Mouse (Mus musculus): ENCODE results near the gene Rps6ka2. TPM values are rescaled to one million over a fixed set of nuclear protein-coding genes. Genes with fewer than 3 reads are reported as not detected.
A peak's percentile ranks its signal among the peaks of the same experiment; 100 is the strongest.
"Not testable (repeated sequence)": the region's sequence is repeated elsewhere in the genome, so short reads cannot be mapped to it uniquely, and the experiment has no call there.

Gene Rps6ka2
- polyA plus RNA-seq, 1 experiment from 2014 or later = 6.5 TPM

GRCm38 (mm10) chr17:7149328-7150195 lies 20.4 kb upstream of the Rps6ka2 start:
- WGBS (ENCODE audit: missing documents) = 92% methylated on average over 11 of the region's 11 CpGs
- no peaks in the 10 kb centered on the region for H3K79me2 ChIP-seq (ENCODE audit: inconsistent target)
- no peak overlapping the region for H3K4me3 ChIP-seq (ENCODE audit: inconsistent target)
- H3K36me3 ChIP-seq (ENCODE audit: inconsistent target) = no peaks in the 10 kb centered on the region
- H3K27ac ChIP-seq = no peak overlapping the region

GRCm38 (mm10) chr17:7151446-7152100 lies 18.3 kb upstream of the Rps6ka2 start:
- no peaks in the 10 kb centered on the region for H3K36me3 ChIP-seq (ENCODE audit: inconsistent target)
- H3K27ac ChIP-seq = no peak overlapping the region
- 90% methylated on average over 6 of the region's 6 CpGs for WGBS (ENCODE audit: missing documents)
- no peak overlapping the region for H3K4me3 ChIP-seq (ENCODE audit: inconsistent target)
- H3K79me2 ChIP-seq (ENCODE audit: inconsistent target) = no peaks in the 10 kb centered on the region

DNA sequence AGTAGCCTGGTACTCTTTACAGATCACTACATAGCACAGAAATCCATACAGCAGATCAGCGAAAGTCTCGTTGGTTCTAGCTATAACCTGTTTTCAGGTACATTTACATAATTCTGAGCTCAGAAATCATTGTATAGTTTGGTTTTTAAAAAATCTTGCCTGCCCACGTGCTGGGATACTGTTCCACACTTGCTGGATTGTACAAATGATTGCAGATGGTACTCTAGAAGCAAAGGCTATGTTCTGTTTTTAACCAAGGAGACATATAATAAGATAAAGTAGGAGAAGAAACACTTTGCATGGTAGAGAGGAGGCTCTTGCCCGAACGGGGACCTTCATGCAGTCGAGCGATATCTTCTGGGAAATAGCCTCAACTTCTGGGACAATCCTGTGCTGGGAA lies 17.3 kb upstream of the Rps6ka2 start:
- H3K79me2 ChIP-seq (ENCODE audit: inconsistent target) = no peaks in the 10 kb centered on the region
- H3K36me3 ChIP-seq (ENCODE audit: inconsistent target) = no peaks in the 10 kb centered on the region
- no peak overlapping the region for H3K4me3 ChIP-seq (ENCODE audit: inconsistent target)
- H3K27ac ChIP-seq = no peak overlapping the region
- WGBS (ENCODE audit: missing documents) = 88% methylated on average over 7 of the region's 7 CpGs

- 2% methylated on average over 3 of the region's 3 CpGs for WGBS (ENCODE audit: missing documents)
- Histone ChIP-seq H3K79me2 (ENCODE audit: inconsistent target) (no peaks in the 10 kb centered on the region), H3K4me3 (ENCODE audit: inconsistent target) (no peak overlapping the region), H3K27ac (peak overlapping the region; percentile 44), H3K36me3 (ENCODE audit: inconsistent target) (no peaks in the 10 kb centered on the region)
Observed at GRCm38 (mm10) chr17:7163955-7164354, 6.0 kb upstream of the Rps6ka2 start.

GRCm38 (mm10) chr17:7165524-7165923 lies 4.4 kb upstream of the Rps6ka2 start:
- Histone ChIP-seq H3K27ac (no peak overlapping the region), H3K4me3 (ENCODE audit: inconsistent target) (no peak overlapping the region), H3K79me2 (ENCODE audit: inconsistent target) (peaks cover under 1% of the 10 kb centered on the region; the same call in 1 of the 2 replicates), H3K36me3 (ENCODE audit: inconsistent target) (no peaks in the 10 kb centered on the region)
- 94% methylated on average over 7 of the region's 7 CpGs for WGBS (ENCODE audit: missing documents)

- no peaks in the 10 kb centered on the region for H3K36me3 ChIP-seq (ENCODE audit: inconsistent target)
- peak overlapping the region; percentile 18 for H3K4me3 ChIP-seq (ENCODE audit: inconsistent target)
- 18% methylated on average over 15 of the region's 15 CpGs for WGBS (ENCODE audit: missing documents)
- H3K27ac ChIP-seq = peak overlapping the region; percentile 90
- peaks cover 26% of the 10 kb centered on the region for H3K79me2 ChIP-seq (ENCODE audit: inconsistent target)
Observed at GRCm38 (mm10) chr17:7168961-7169626, 821 bp upstream of the Rps6ka2 start.

DNA sequence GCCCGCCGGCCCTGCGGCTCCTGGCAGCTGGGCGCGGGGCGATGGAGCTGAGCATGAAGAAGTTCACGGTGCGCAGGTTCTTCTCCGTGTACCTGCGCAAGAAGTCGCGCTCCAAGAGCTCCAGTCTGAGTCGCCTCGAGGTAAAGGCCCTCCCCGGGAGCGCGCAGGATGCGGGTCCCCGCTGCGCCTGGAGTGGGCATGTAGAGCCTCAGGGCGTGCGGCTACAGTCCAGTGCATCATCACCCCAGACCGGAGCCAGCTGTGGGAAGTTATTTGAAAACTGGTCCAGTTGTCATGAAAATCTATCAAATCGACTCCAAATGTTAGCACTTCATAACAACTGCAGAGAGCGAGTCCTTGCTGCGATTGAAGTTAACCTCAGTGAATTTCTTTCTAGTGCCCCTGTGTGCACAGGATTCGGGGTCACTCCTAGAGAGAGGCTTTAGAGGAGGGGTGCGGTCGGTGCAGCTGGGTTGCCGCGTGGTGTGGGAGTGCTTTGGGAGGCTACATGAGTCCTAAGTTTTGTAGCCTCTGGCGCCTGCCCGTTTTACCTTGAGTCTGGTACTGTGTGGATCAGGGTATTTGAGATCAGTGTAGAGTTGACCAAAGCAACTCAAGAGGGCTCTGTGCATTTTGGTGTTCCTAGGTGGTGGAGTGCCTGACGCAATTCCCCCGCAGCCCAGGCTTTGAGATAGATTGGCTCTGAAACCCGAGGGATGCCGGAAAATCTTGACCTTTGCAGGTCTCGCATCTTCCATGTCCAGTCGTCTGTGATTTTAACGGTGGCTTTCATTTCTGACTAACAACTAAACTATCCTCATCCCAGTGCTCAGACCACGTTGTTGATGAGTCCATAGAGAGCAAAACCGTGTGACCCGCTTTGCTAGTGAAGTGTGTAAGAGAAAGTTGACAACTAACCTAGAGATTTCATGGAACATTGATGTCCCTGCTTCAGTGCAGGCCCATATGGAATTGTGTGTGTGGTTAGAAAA lies 685 bp downstream of the Rps6ka2 start:
- no peaks in the 10 kb centered on the region for H3K36me3 ChIP-seq (ENCODE audit: inconsistent target)
- 22% methylated on average over 37 of the region's 43 CpGs for WGBS (ENCODE audit: missing documents)
- H3K79me2 ChIP-seq (ENCODE audit: inconsistent target) = peaks cover 32% of the 10 kb centered on the region
- no peak overlapping the region for H3K27ac ChIP-seq
- H3K4me3 ChIP-seq (ENCODE audit: inconsistent target) = peak overlapping the region; percentile 45

DNA sequence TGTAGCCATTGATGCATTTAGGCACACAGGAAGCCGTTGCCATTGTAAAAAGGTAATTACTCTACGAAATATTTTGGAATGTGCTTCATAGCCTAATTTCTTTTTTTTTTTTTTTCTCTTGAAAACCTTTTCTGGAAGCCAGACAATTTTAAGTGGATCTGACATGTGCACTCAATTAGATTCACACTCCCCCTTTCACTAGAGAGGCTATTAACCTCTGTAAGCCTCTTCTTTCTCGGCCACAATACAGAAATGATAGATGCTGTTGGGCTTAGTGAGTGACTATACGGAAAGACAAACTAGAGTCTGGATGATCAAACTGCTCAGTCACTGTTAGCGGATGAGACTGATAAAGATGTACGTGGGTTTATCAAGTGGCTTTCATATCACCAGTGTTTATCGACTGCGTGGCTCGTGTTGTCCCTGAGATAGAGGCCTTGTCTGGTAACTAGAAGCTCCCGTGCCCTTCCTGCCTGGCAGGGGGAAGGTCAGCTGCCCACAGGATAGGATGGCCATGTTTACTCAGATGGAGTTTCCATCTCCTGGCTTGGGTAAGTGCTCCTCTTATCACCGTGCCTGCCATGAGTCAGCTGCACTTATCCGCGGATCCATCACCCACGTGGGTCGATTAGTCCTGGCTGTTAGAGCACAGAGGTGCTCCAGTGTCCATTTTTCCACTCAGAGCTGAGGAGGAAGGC lies 3.6 kb downstream of the Rps6ka2 start:
- no peaks in the 10 kb centered on the region for H3K36me3 ChIP-seq (ENCODE audit: inconsistent target)
- 85% methylated on average over 15 of the region's 15 CpGs for WGBS (ENCODE audit: missing documents)
- H3K4me3 ChIP-seq (ENCODE audit: inconsistent target) = no peak overlapping the region
- no peak overlapping the region for H3K27ac ChIP-seq
- H3K79me2 ChIP-seq (ENCODE audit: inconsistent target) = peaks cover 45% of the 10 kb centered on the region

- Histone ChIP-seq H3K4me3 (ENCODE audit: inconsistent target) (no peak overlapping the region), H3K27ac (no peak overlapping the region), H3K79me2 (ENCODE audit: inconsistent target) (peaks cover 51% of the 10 kb centered on the region), H3K36me3 (ENCODE audit: inconsistent target) (no peaks in the 10 kb centered on the region)
- 94% methylated on average over 1 of the region's 1 CpGs for WGBS (ENCODE audit: missing documents)
Observed at GRCm38 (mm10) chr17:7175293-7175692, 5.4 kb downstream of the Rps6ka2 start.

- 32% methylated on average over 2 of the region's 2 CpGs for WGBS (ENCODE audit: missing documents)
- H3K36me3 ChIP-seq (ENCODE audit: inconsistent target) = no peaks in the 10 kb centered on the region
- H3K27ac ChIP-seq = no peak overlapping the region
Observed at GRCm38 (mm10) chr17:7176394-7176793, 6.5 kb downstream of the Rps6ka2 start.

GRCm38 (mm10) chr17:7178196-7178595 lies 8.3 kb downstream of the Rps6ka2 start:
- Histone ChIP-seq H3K36me3 (ENCODE audit: inconsistent target) (no peaks in the 10 kb centered on the region), H3K79me2 (ENCODE audit: inconsistent target) (peaks cover 37% of the 10 kb centered on the region), H3K27ac (no peak overlapping the region), H3K4me3 (ENCODE audit: inconsistent target) (no peak overlapping the region)
- 91% methylated on average over 6 of the region's 6 CpGs for WGBS (ENCODE audit: missing documents)

More at GRCm38 (mm10) chr17:7176394-7176793, 6.5 kb downstream of the Rps6ka2 start:
- no peak overlapping the region for H3K4me3 ChIP-seq (ENCODE audit: inconsistent target)
- H3K79me2 ChIP-seq (ENCODE audit: inconsistent target) = peaks cover 42% of the 10 kb centered on the region

- Histone ChIP-seq H3K36me3 (ENCODE audit: inconsistent target) (no peaks in the 10 kb centered on the region), H3K4me3 (ENCODE audit: inconsistent target) (no peak overlapping the region), H3K79me2 (ENCODE audit: inconsistent target) (peaks cover 23% of the 10 kb centered on the region), H3K27ac (no peak overlapping the region)
- 53% methylated on average over 9 of the region's 9 CpGs for WGBS (ENCODE audit: missing documents)
Observed at GRCm38 (mm10) chr17:7182187-7182586, 12.3 kb downstream of the Rps6ka2 start.

DNA sequence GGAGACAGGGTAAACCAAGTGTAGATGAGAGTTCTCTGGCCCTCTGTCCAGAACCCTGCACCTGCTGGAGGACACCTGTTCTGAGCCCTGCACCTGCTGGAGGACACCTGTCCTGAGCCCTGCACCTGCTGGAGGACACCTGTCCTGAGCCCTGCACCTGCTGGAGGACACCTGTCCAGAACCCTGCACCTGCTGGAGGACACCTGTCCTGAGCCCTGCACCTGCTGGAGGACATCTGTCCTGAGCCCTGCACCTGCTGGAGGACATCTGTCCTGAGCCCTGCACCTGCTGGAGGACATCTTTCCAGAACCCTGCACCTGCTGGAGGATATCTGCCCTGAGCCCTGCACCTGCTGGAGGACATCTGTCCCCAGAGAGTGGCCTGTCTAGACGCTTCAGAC lies 17.1 kb downstream of the Rps6ka2 start:
- H3K79me2 ChIP-seq (ENCODE audit: inconsistent target); H3K36me3 ChIP-seq (ENCODE audit: inconsistent target); H3K4me3 ChIP-seq (ENCODE audit: inconsistent target); H3K27ac ChIP-seq: not testable (repeated sequence)
- 92% methylated on average over 1 of the region's 1 CpGs for WGBS (ENCODE audit: missing documents)

Measured in macrophage (primary cell).